Mouse (Mus musculus): ENCODE data around the gene Snx19. TPM values are rescaled to one million over a fixed set of nuclear protein-coding genes. Genes with fewer than 3 reads are reported as not detected.

Snx19 gene
- polyA plus RNA-seq, 1 experiment from 2014 or later: 23.0 TPM

GRCm38 (mm10) chr9:30449862-30450261 lies 23.0 kb downstream of the Snx19 start:
- Histone ChIP-seq H3K27ac (ENCODE audit: low read depth) (no peak overlapping the region), H3K27me3 (ENCODE audit: insufficient read depth, low read length) (no peaks in the 10 kb centered on the region), H3K9me3 (ENCODE audit: low read depth, low read length) (no peaks in the 10 kb centered on the region), H3K4me1 (ENCODE audit: insufficient read depth) (peaks cover 2% of the 10 kb centered on the region; the same call in 1 of the 2 replicates), H3K4me3 (ENCODE audit: low read depth, low read length) (no peak overlapping the region), H3K4me2 (no peak overlapping the region), H3K9ac (no peak overlapping the region), H3K36me3 (ENCODE audit: insufficient read depth) (peaks cover 30% of the 10 kb centered on the region)
- DNase-seq (no peak), ATAC-seq (ENCODE audit: insufficient read depth) (no peak)
- no peak for TF ChIP-seq CTCF (IDR thresholded peaks at IDR 0.05; ENCODE audit: low read depth)
- 57% methylated on average over 2 of the region's 2 CpGs for WGBS

- Histone ChIP-seq H3K4me2 (no peak overlapping the region), H3K27ac (ENCODE audit: low read depth) (no peak overlapping the region), H3K36me3 (ENCODE audit: insufficient read depth) (peaks cover 30% of the 10 kb centered on the region), H3K9me3 (ENCODE audit: low read depth, low read length) (no peaks in the 10 kb centered on the region), H3K27me3 (ENCODE audit: insufficient read depth, low read length) (no peaks in the 10 kb centered on the region), H3K4me3 (ENCODE audit: low read depth, low read length) (no peak overlapping the region), H3K4me1 (ENCODE audit: insufficient read depth) (no peaks in the 10 kb centered on the region), H3K9ac (no peak overlapping the region)
- DNase-seq: peak; percentile 64
- no peak for TF ChIP-seq CTCF (IDR thresholded peaks at IDR 0.05; ENCODE audit: low read depth)
- peak; percentile 47; the same call in 1 of the 2 replicates for ATAC-seq (ENCODE audit: insufficient read depth)
- 32% methylated on average over 2 of the region's 2 CpGs for WGBS
Observed at GRCm38 (mm10) chr9:30450834-30451233, 23.9 kb downstream of the Snx19 start.

GRCm38 (mm10) chr9:30454527-30454926 lies 27.6 kb downstream of the Snx19 start:
- ATAC-seq (ENCODE audit: insufficient read depth) (no peak), DNase-seq (no peak)
- Histone ChIP-seq H3K9ac (no peak overlapping the region), H3K9me3 (ENCODE audit: low read depth, low read length) (no peaks in the 10 kb centered on the region), H3K27me3 (ENCODE audit: insufficient read depth, low read length) (no peaks in the 10 kb centered on the region), H3K36me3 (ENCODE audit: insufficient read depth) (peaks cover 19% of the 10 kb centered on the region; the same call in 1 of the 2 replicates), H3K27ac (ENCODE audit: low read depth) (no peak overlapping the region), H3K4me3 (ENCODE audit: low read depth, low read length) (no peak overlapping the region), H3K4me1 (ENCODE audit: insufficient read depth) (no peaks in the 10 kb centered on the region), H3K4me2 (no peak overlapping the region)
- TF ChIP-seq CTCF (IDR thresholded peaks at IDR 0.05; ENCODE audit: low read depth): no peak
- WGBS: 54% methylated on average over 2 of the region's 2 CpGs

GRCm38 (mm10) chr9:30456250-30456649 lies 29.3 kb downstream of the Snx19 start:
- H3K4me3 ChIP-seq (ENCODE audit: low read depth, low read length): no peak overlapping the region
- ATAC-seq (ENCODE audit: insufficient read depth): no peak

GRCm38 (mm10) chr9:30460501-30460900 lies 33.6 kb downstream of the Snx19 start:
- no peak overlapping the region for H3K4me2 ChIP-seq
- no peak overlapping the region for H3K9ac ChIP-seq
- H3K27ac ChIP-seq (ENCODE audit: low read depth): no peak overlapping the region
- H3K27me3 ChIP-seq (ENCODE audit: insufficient read depth, low read length): no peaks in the 10 kb centered on the region
- DNase-seq (no peak), ATAC-seq (ENCODE audit: insufficient read depth) (no peak)
- H3K36me3 ChIP-seq (ENCODE audit: insufficient read depth): peaks cover 29% of the 10 kb centered on the region
- TF ChIP-seq CTCF (IDR thresholded peaks at IDR 0.05; ENCODE audit: low read depth): no peak
- WGBS: 51% methylated on average over 8 of the region's 8 CpGs
- H3K9me3 ChIP-seq (ENCODE audit: low read depth, low read length): no peaks in the 10 kb centered on the region
- H3K4me1 ChIP-seq (ENCODE audit: insufficient read depth): no peaks in the 10 kb centered on the region
- H3K4me3 ChIP-seq (ENCODE audit: low read depth, low read length): no peak overlapping the region

More at GRCm38 (mm10) chr9:30456250-30456649, 29.3 kb downstream of the Snx19 start:
- no peak for DNase-seq
- Histone ChIP-seq H3K9me3 (ENCODE audit: low read depth, low read length) (no peaks in the 10 kb centered on the region), H3K9ac (no peak overlapping the region), H3K27ac (ENCODE audit: low read depth) (no peak overlapping the region), H3K27me3 (ENCODE audit: insufficient read depth, low read length) (no peaks in the 10 kb centered on the region), H3K36me3 (ENCODE audit: insufficient read depth) (peaks cover 16% of the 10 kb centered on the region; the same call in 1 of the 2 replicates), H3K4me2 (no peak overlapping the region), H3K4me1 (ENCODE audit: insufficient read depth) (no peaks in the 10 kb centered on the region)
- WGBS: 67% methylated on average over 6 of the region's 6 CpGs
- no peak for TF ChIP-seq CTCF (IDR thresholded peaks at IDR 0.05; ENCODE audit: low read depth)

- no peak overlapping the region for H3K4me3 ChIP-seq (ENCODE audit: low read depth, low read length)
- no peak for DNase-seq
- no peaks in the 10 kb centered on the region for H3K27me3 ChIP-seq (ENCODE audit: insufficient read depth, low read length)
- H3K9ac ChIP-seq: no peak overlapping the region
- peaks cover 35% of the 10 kb centered on the region for H3K36me3 ChIP-seq (ENCODE audit: insufficient read depth)
- H3K9me3 ChIP-seq (ENCODE audit: low read depth, low read length): no peaks in the 10 kb centered on the region
- no peak overlapping the region for H3K4me2 ChIP-seq
- no peak for ATAC-seq (ENCODE audit: insufficient read depth)
- H3K27ac ChIP-seq (ENCODE audit: low read depth): no peak overlapping the region
- WGBS: 76% methylated on average over 4 of the region's 4 CpGs
- H3K4me1 ChIP-seq (ENCODE audit: insufficient read depth): no peaks in the 10 kb centered on the region
- TF ChIP-seq CTCF (IDR thresholded peaks at IDR 0.05; ENCODE audit: low read depth): no peak
Observed at GRCm38 (mm10) chr9:30464661-30465060, 37.8 kb downstream of the Snx19 start.

GRCm38 (mm10) chr9:30480043-30480442 lies 53.1 kb downstream of the Snx19 start:
- no peaks in the 10 kb centered on the region for H3K9me3 ChIP-seq (ENCODE audit: low read depth, low read length)
- WGBS: 59% methylated on average over 4 of the region's 4 CpGs
- no peaks in the 10 kb centered on the region for H3K4me1 ChIP-seq (ENCODE audit: insufficient read depth)
- no peak overlapping the region for H3K27ac ChIP-seq (ENCODE audit: low read depth)
- TF ChIP-seq CTCF (IDR thresholded peaks at IDR 0.05; ENCODE audit: low read depth): no peak
- H3K4me3 ChIP-seq (ENCODE audit: low read depth, low read length): no peak overlapping the region
- no peaks in the 10 kb centered on the region for H3K27me3 ChIP-seq (ENCODE audit: insufficient read depth, low read length)
- H3K9ac ChIP-seq: no peak overlapping the region
- ATAC-seq (ENCODE audit: insufficient read depth) (peak; percentile 49), DNase-seq (no peak)
- no peak overlapping the region for H3K4me2 ChIP-seq
- H3K36me3 ChIP-seq (ENCODE audit: insufficient read depth): no peaks in the 10 kb centered on the region

GRCm38 (mm10) chr9:30480464-30480863 lies 53.6 kb downstream of the Snx19 start:
- H3K4me3 ChIP-seq (ENCODE audit: low read depth, low read length): no peak overlapping the region
- WGBS: 2% methylated on average over 6 of the region's 6 CpGs
- peak; percentile 100 for DNase-seq
- H3K9ac ChIP-seq: no peak overlapping the region
- no peak overlapping the region for H3K27ac ChIP-seq (ENCODE audit: low read depth)
- H3K9me3 ChIP-seq (ENCODE audit: low read depth, low read length): no peaks in the 10 kb centered on the region
- TF ChIP-seq CTCF (IDR thresholded peaks at IDR 0.05; ENCODE audit: low read depth): peak; percentile 100
- H3K36me3 ChIP-seq (ENCODE audit: insufficient read depth): no peaks in the 10 kb centered on the region
- no peak overlapping the region for H3K4me2 ChIP-seq
- H3K4me1 ChIP-seq (ENCODE audit: insufficient read depth): no peaks in the 10 kb centered on the region
- ATAC-seq (ENCODE audit: insufficient read depth): peak; percentile 91
- no peaks in the 10 kb centered on the region for H3K27me3 ChIP-seq (ENCODE audit: insufficient read depth, low read length)
